Mouse (Mus musculus): ENCODE data around the gene Prss2.
A peak's percentile ranks its signal among the peaks of the same experiment; 100 is the strongest.
"Not testable (repeated sequence)": the region's sequence is repeated elsewhere in the genome, so short reads cannot be mapped to it uniquely, and the experiment has no call there.

Gene Prss2

DNA sequence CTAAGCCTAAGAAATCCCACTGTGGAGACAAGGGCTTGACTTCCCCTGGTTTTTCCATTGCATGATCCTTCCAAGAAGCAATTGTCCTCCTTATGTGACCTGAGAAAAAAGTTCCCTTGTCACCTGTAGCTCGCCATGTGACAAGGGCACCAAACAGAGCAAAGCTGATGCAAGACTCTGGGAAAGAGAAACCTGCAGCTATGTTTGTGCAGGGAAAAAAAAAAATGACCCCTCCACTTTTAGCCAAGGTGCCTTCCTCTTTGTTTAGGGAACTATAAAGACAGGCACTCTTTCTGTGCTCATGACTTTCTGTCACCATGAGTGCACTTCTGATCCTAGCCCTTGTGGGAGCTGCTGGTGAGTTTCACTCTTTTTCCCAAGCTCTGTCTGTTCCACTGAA is at the start of gene Prss2:
TSS of gene Prss2 (plus strand) at position 301 of the 400 bp plus-strand sequence.
- DNase-seq (ENCODE audit: low read depth): no peak

DNA sequence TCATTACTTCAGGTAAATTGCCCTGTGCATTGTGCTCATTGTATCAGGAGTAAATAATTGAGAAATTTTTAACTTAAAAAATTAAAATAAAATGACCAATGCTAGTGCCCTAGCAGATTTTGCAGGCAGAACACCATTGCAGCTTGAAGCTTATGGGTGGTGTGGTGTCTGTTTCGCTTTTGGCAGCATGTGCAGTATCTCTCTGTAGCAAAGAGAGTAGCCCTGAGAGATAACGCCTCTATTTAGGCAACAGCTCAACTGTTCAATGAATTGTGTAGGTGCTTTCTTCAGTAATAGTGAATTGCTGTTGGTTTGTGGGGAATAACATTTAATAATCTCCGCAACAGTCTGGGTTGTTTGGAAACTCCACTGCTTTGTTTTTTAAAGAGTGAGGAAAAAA is 22.2 kb upstream of the Prss2 start:
- no peak for DNase-seq (ENCODE audit: low read depth)

DNA sequence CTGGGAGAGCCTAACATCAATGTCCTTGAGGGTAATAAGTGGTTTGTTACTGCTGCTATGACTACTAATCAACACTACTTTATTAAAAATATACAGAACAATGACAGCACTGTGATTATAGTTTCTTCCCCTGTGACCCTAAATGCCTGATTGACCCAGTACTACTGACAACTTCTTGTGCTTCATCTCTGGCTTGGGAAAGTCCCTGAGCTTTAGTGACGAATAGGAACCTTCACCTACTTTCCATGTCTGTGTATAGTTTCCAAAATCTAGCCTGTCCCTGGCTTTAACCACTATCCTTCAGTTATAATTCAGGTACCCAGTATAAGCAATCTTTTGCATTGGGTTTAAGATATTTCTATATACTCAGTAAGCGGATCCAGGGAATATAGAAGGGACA is 16.7 kb upstream of the Prss2 start:
- DNase-seq (ENCODE audit: low read depth): no peak

DNA sequence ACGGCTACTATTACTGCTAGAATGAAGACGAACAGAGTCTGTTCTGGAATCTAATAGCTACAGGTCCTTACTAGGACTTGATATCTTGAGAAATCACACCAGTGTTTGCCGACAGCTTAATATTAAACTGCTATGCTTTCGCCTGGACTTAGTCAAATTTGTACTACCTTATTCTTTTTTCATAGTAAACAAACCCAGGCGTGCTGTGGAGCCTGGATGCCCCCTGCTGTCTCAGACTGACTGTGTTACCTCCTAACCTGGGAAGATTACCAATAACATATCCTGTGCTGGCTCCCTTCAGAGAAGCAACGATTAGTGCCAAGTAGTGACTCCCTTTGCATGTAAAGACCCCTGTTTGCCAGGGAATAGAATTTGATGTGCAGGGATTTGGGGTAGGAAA is 16.3 kb upstream of the Prss2 start:
- DNase-seq (ENCODE audit: low read depth): no peak

DNA sequence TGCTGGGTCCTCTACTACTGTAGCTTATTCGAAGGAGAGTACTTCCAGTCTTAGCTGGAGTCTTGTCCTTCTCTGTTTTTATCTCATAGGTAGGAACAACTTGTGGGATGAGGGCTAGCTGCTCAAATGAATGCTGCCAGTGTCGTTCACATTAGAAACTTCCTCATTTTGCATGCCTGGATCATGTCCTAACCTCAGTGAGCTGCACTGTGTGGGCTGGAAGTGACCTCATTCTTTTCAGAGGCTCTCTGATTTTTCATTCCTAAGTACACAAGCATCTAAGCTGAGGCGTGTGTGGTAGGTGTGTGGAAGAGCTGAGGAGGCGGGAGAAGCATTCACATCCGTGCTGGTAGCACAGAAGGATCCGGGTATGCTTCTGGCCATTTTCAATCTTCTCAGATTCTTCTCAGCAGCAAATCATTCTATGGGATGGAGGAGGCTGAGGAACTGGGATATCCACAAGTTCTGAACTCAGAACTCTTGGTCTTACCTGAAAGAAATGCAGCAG is 3.5 kb upstream of the Prss2 start:
- peak; percentile 10 for DNase-seq (ENCODE audit: low read depth)

DNA sequence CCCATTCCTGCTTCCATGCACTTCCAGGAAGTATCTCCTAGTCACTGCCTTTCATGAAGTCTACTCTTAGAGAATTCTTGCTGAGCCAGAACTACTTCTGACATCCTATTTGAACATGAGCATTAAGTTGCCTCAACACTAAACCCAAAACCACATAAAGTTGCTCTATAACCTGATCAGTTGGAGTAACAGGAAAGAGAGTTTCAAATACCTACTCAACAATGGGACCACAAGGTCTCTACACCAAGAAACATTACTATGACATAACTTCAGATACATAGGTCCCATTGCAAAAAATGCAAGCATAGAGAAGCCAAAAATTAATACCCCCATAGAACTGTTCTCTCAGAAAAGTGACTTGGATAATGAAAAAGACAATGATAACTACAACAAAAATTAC is 4.9 kb downstream of the Prss2 start:
- no peak for DNase-seq (ENCODE audit: low read depth)

DNA sequence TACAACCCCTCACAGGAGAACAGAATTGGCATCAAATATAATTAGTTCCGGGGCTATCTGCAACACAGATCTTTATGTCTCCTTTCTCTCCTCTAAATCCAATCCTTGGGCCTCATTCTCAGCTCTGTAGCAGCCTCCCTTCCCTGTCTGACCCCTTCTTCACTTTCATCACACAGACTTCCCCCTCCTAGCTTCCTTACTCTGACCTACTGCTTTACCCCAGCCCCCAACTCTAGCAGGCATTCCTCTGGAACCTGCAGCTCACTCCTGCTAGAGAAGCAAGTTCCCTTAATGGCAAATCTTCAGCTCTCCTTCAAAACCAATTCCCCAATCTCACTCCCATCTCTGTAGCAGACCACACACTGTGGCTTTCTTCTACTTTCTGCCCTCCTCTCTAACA is 5.8 kb downstream of the Prss2 start:
- no peak for DNase-seq (ENCODE audit: low read depth)

DNA sequence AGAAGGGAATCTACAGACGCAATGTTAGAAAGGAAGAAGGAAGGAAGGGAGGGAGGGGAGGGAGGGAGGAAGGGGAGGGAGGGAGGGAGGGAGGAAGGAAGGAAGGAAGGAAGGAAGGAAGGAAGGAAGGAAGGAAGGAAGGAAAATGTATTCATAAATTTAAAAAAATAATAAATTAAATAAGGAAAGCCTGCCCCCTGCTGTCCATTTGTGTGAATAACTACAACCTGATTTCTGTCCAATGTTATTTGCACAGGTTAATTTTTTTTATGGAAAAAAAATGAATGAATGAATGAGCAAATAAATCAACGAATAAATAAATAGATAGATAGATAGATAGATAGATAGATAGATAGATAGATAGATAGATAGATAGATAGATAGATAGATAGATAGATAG is 8.4 kb downstream of the Prss2 start:
- DNase-seq (ENCODE audit: low read depth): not testable (repeated sequence)

DNA sequence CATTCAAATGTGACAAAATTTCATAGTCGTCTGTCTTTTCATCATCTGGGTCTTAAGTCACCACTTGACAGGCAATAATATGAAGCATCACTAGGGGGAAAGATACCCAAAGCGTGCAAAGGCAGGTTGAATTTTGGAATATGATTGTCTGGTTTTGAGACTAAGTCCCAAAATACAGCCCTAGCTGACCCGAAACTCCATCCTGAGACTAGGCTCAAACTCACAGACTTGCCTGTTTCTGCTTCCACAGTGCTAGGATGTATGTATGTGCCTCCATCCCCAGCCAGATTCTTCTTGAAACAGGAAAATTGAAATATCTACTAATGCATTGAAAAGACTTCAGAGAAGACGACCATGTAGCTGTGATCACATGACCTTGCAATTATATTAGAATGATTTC is 10.6 kb downstream of the Prss2 start:
- no peak for DNase-seq (ENCODE audit: low read depth)

DNA sequence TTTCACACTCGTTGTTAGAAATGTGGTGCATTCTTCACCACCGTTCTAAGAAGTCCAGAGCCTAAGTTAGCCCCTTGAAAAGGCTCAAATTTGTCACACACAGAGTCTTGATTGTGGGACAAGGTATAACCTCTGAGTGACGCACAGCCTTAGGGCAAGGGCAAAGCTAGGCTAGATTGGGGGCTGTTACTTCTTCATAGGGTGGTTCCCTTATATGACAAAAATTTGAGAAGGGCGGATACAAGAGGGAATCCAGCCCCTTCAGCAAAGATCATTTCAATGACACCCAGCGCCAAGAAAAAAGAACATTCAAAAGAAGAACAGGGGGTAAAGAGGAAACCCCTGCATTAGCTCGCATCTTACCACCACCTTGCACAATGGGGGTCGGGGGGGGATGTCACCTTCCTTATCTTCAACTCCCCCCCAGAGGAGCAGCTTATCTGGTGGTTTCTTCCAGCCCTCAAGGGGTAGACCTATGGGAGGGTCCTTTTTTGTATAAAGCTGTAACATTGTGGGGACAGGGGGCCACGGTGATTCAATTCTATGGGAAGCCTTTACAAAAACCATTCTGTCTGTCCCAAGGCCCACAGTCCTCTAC is 11.2 kb downstream of the Prss2 start:
- DNase-seq (ENCODE audit: low read depth): no peak

DNA sequence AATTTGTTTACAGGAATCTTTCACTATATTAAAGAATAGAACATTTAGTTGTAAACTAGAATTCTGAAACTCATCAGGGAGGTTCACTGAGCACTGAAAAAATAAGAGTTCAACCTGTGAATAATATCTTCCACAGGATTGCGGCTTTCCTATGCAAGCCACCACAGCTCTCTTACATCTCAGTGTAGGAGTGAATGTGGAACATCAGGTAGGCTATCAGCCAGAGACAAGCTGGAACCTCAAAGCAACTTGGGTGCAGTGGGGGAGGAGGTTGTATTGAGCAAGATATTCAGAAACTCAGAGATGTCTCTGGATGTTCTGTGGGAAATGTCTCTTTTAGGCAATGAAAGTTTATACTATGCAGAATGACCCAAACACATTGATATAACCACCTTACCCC is 15.8 kb downstream of the Prss2 start:
- no peak for DNase-seq (ENCODE audit: low read depth)

DNA sequence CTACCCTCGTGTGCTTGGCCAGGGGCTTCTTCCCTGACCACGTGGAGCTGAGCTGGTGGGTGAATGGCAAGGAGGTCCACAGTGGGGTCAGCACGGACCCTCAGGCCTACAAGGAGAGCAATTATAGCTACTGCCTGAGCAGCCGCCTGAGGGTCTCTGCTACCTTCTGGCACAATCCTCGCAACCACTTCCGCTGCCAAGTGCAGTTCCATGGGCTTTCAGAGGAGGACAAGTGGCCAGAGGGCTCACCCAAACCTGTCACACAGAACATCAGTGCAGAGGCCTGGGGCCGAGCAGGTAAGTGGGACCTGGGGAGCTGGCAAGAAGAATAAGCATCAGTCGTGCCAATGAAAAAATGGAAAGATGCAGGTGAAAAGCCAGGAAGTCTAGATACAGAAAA is 16.7 kb downstream of the Prss2 start:
- DNase-seq (ENCODE audit: low read depth): not testable (repeated sequence)

DNA sequence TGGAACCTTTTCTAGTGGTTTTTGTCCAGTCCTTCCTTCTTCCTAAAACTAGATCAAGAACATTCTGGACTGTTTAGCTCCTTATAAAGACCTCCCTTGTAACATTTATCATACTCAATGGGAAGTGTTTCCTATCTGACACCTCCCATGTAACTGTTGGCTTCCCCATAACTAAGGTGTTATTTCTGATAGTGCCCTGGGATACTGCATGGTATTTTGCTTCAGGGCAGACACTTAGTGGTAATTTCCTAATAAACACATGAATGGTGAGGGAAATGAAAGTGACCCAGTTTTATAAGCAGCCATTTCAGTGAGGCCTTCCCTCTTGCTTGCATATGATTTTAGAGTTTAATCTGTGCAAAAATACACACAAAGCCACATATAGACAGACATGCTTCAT is 19.2 kb downstream of the Prss2 start:
- no peak for DNase-seq (ENCODE audit: low read depth)

DNA sequence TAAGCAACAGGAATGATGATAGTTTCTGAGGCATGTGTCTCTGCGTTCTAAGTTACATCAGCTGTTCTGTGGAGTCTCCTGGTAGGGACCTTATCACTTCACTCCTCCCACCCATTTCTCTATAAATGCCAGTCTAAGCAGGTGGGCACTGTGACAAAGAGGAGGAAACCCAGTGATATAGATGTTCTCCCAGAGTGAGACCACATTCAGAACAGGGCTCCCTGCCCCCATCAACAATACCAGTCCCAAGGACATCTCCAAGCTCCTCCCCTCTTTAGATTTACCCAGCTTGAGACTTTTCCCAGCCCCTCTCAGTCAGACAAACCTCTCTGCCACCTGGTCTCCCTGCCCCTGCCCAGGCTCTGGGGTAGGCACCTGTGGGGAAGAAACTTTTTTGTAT is 20.2 kb downstream of the Prss2 start:
- DNase-seq (ENCODE audit: low read depth): no peak

DNA sequence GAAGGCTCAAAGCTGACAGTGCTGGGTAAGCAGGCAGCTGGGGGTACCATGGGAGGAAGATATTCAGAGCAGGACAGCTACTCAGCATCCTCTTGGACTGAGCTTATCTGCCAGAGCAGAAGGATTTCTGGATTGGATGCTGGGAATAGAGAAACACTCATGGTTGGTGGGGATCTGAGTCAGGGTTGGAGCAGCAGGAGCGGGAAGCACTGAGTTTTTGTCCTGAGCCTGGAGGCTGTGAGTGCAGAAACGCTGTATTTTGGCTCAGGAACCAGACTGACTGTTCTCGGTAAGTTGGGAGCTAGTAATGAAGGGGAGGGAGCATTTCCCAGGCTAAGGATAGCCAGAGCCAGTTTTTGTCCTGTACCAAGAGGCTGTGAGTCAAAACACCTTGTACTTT is 21.4 kb downstream of the Prss2 start:
- no peak for DNase-seq (ENCODE audit: low read depth)

DNA sequence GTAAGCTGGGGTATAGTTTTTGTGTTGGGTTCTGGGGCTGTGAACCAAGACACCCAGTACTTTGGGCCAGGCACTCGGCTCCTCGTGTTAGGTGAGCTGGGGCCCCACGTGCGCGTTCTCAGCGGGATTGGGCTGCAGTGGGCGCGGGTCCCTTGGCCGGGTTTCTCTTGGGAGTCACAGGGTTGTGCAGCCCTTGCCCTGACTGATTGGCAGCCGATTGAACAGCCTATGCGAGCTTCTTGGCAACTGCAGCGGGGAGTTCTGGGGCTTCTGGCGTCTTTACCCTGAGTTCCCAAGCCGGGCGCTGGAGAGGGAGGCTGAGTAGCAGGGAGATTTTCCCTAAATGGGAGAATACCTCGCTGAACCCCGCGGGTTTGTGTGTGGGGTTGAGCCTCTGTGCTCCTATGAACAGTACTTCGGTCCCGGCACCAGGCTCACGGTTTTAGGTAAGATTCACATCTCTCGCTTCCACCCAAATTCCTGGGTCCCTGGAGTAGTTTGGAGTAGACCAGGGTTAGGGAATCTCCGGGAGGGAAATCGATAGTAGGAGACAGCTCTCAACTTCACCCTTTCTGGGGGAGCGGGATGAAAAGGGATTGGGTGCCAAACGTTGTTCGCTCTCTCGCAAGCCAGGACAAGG is 21.9 kb downstream of the Prss2 start:
- no peak for DNase-seq (ENCODE audit: low read depth)

DNA sequence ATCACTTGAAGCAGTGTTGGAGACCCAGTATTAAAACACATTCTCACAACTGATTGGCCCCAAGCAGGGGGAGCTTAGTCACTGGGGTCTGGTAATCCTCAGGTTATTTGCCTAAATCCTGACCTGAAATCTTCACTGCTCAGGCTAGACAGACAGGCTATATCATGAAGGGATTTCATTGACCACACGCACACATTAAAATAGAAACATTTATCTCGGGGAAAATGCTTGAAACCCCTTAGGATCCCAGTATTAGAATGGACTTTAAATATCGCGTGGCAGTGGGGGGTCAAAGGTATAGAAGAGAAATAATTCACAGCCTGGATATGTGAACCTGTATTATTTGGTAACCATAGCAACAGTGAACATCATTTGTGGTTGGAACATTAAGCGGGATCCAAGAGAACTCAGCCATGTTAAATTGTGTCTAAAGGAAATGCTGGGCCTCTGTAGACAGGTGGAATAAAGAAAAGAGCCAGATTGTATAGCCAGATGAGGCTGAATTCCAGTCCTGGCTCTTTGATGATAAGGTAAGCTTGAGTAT is 22.9 kb downstream of the Prss2 start:
- no peak for DNase-seq (ENCODE audit: low read depth)

DNA sequence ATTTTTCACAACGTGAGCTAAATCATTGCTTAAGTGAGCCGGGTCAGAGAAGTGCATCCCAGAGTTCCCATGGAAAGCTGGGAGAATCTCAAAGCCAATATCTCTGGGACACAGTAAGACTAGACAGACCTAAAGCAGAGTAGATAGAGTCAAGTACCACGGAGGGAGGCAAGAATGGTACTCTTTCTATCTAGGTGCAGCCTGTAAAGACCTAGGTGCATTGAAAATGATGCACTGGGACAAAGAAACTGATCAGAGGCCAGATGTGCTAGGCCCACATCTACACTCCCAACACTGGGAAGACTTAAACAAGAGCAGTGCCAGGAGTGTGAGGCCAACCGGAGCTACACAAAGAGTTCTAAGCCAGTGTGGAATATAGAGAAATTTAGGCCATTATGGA is 23.7 kb downstream of the Prss2 start:
- DNase-seq (ENCODE audit: low read depth): no peak

DNA sequence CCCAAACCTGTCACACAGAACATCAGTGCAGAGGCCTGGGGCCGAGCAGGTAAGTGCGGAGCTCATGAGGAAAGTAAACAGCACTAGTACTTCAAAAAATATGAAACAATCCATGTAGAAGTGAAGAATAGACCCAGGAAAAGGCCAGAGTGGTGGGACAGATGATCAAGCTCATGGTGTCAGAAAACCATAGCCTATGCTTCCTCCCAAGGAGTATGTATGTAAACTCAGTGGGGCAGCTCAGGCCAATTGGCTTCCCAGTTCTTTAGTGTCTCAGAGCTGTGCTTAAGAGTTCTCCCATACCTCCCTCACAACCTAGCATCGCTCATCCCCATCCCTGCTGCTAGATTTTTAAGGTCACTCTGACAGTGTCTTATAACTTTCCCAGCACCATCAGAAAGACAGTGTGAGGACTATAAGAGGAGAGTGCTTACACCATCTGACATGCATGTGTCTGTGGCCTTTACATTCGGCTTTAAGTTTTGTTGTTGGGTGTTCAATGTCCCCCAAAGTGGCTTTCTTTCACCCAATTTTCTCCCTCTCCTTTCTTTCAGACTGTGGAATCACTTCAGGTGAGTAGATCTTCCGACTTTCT is 25.6 kb downstream of the Prss2 start:
- no peak for DNase-seq (ENCODE audit: low read depth)

DNA sequence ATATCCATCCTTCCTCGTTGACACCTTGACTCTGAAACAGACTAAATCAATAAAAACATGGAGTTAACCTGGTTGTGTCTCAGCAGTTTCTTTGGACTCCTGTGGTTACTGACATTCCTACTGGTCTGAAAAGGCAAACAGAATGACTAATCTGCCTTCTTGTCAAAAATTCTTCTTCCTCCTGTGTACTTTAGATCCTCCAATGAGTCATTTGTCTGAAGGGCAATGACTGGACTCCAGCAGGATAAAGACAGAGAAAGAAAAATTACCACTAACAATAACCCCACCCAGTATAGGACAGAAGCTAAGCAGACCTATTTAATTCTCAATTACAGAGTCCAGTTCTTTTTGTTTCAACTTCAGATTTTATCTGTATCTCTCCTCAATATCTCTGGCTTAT is 26.7 kb downstream of the Prss2 start:
- DNase-seq (ENCODE audit: low read depth): no peak

DNA sequence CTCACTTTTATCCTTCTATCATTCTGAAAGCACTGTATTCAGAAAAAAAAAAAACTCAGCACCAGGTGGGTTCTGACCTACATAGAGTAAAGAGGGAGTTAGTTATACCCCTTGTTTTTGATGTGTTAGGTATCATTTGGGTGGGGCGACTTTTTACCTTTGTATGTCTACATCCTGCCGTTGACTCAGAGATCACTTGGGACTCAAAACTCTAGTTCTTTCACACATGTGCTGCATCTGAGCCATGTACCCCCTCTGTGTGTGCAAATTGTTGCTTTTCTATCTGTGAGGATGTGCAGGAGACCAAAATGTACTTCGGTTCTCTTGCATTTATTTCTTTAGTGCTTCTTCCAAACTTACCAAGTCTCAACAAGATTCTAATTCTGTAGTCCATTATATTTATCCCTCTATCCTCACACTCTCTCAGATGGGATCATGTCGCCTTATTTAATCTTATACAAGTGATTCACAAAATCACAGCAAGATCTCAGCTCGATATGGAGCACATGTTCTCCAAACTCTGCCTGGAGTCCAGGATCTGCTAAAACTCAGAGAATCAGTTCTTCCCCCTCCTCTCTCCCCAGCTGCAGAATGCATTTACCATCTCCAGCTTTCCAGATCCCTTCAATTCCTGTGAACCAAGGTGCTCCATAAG is 31.9 kb downstream of the Prss2 start:
- DNase-seq (ENCODE audit: low read depth): no peak

DNA sequence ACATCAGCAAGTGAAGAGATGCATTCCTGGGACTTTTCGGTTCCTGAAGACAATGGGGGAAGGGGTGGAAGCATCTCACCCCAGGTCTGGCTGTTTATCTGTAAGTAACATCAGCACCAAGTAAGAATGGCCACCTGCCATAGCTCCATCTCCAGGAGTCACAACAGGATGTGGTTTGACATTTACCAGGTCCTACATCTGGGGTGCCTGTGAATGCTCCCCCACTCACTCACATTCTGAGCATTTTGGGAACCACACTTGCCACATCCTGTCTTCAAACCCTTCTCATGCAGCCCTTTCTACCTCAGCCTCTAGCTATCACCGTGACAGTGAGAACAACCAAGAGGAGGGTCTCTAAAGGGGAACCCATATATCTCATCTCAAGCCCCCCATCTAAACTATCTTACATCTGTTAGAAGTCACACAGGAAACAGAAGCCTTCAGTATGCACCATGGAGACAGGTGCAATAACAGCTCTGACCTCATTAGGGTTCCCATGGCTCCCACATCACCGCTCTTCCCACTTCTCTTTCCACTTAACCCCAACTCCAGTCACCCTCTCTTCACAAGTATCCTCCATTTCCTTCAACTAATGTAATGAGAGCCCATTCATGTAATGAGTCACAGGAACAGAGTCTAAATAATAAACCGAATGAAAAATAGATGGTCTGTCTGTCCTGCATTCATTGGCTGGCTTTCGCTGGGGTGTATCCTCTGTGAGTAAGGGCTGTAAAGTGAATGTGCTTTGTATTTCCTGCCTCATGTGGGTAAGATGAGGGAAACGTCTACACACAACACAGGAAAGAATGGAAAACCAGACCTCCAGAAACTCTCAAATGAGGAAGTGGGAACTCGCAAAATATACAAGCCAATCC is 32.9 kb downstream of the Prss2 start:
- no peak for DNase-seq (ENCODE audit: low read depth)

Data from fibroblast of lung, adult 2 months (primary cell).